Mouse (Mus musculus) C2C12 (cell line): ENCODE results near the gene Pla2g2d.

ENCODE experiments used
- CTCF ChIP-seq: IDR thresholded peaks from one replicate; pipeline ENCODE4 v1.5.1; 2011; ENCODE audit not compliant: control insufficient read depth, insufficient read depth, insufficient read length
- FOSL1 ChIP-seq: IDR thresholded peaks from one replicate; pipeline ENCODE4 v1.8.0; 2011; ENCODE audit warnings: mild to moderate bottlenecking, low read length; ENCODE audit not compliant: poor library complexity, insufficient read depth, severe bottlenecking

GRCm38 (mm10) chr4:138752603-138753002 lies 22.9 kb upstream of the Pla2g2d start:
- TF ChIP-seq FOSL1: no peak
- no peak for TF ChIP-seq CTCF
